Mouse (Mus musculus): ENCODE measurements around the gene Nosip.

- no peak for TF ChIP-seq POLR2A (IDR thresholded peaks at IDR 0.05; ENCODE audit: control insufficient read depth, extremely low read depth, insufficient read depth, low read length, poor library complexity)
- no peak for TF ChIP-seq CTCF (IDR thresholded peaks at IDR 0.05; ENCODE audit: borderline replicate concordance, control insufficient read depth, extremely low read depth, insufficient read depth, low read length, poor library complexity)
Observed at GRCm38 (mm10) chr7:45092048-45092447, 29.8 kb downstream of the Nosip start, which contains the start of gene Rcn3.
